Mouse (Mus musculus) intestine, postnatal 0 days (tissue): ENCODE data around the gene Ttc9b. TPM values are rescaled to one million over a fixed set of nuclear protein-coding genes. Genes with fewer than 3 reads are reported as not detected.

ENCODE experiments used
- ATAC-seq: fragments of 200-750 bp; cut with Nextera tagmentation; 2 replicates; pipeline ENCODE4 v1.8.0; 2017; ENCODE audit warnings: mild to moderate bottlenecking, moderate TSS enrichment, moderate library complexity
- H3K27ac ChIP-seq: fragments of 300-500 bp; sonication (generic); 2 replicates; pipeline ENCODE4 v1.5.1; 2014; ENCODE audit warnings: mild to moderate bottlenecking, low read depth, low read length, moderate library complexity
- H3K27me3 ChIP-seq: fragments of 300-500 bp; sonication (generic); replicated peaks from 2 replicates; pipeline ENCODE4 v1.6.1; 2014; ENCODE audit warnings: low read length, mixed read lengths; ENCODE audit not compliant: control insufficient read depth, insufficient read depth
- H3K36me3 ChIP-seq: fragments of 300-500 bp; sonication (generic); 2 replicates; pipeline ENCODE4 v1.6.1; 2014; ENCODE audit warnings: mild to moderate bottlenecking, moderate library complexity; ENCODE audit not compliant: control insufficient read depth, insufficient read depth
- H3K4me1 ChIP-seq: fragments of 300-500 bp; sonication (generic); replicated peaks from 2 replicates; pipeline ENCODE4 v1.6.1; 2014; ENCODE audit warnings: antibody characterized with exemption, low read length, mixed read lengths; ENCODE audit not compliant: control insufficient read depth, insufficient read depth
- H3K4me2 ChIP-seq: fragments of 300-500 bp; sonication (generic); replicated peaks from 2 replicates; pipeline ENCODE4 v1.6.1; 2014; ENCODE audit warnings: low read depth, mild to moderate bottlenecking, moderate library complexity
- H3K4me3 ChIP-seq: fragments of 300-500 bp; sonication (generic); 2 replicates; pipeline ENCODE4 v1.5.1; 2014; ENCODE audit warnings: low read depth, low read length
- H3K9ac ChIP-seq: fragments of 300-500 bp; sonication (generic); 2 replicates; pipeline ENCODE4 v1.6.1; 2014; ENCODE audit warnings: mild to moderate bottlenecking, low read depth, low read length
- H3K9me3 ChIP-seq: fragments of 300-500 bp; sonication (generic); 2 replicates; pipeline ENCODE4 v1.6.1; 2016; ENCODE audit warnings: mixed run types; ENCODE audit not compliant: control insufficient read depth
- CTCF ChIP-seq: sonication (generic); IDR thresholded peaks from 2 replicates; pipeline ENCODE4 v1.5.1; 2016; ENCODE audit warnings: low read depth, mild to moderate bottlenecking, control low read depth, antibody characterized with exemption, moderate library complexity
- WGBS: fragments of 180-500 bp; shearing (Covaris S2); extraction: QIAGEN DNeasy Blood & Tissue Kit; methylation state at CpG from one replicate; pipeline ENCODE4 v1.1.7; 2014; 5-methylcytosine and 5-hydroxymethylcytosine counted together
- polyA plus RNA-seq: library from polyadenylated mRNA; unstranded; fragments of >200 nt; fragmentation: Nextera tagmentation; extraction: Ambion mirVana; gene quantifications from 2 replicates; pipeline ENCODE4 v1.2.1, GENCODE M21; 2015

The Ttc9b gene
- polyA plus RNA-seq, 1 experiment from 2014 or later = 1.6 TPM

DNA sequence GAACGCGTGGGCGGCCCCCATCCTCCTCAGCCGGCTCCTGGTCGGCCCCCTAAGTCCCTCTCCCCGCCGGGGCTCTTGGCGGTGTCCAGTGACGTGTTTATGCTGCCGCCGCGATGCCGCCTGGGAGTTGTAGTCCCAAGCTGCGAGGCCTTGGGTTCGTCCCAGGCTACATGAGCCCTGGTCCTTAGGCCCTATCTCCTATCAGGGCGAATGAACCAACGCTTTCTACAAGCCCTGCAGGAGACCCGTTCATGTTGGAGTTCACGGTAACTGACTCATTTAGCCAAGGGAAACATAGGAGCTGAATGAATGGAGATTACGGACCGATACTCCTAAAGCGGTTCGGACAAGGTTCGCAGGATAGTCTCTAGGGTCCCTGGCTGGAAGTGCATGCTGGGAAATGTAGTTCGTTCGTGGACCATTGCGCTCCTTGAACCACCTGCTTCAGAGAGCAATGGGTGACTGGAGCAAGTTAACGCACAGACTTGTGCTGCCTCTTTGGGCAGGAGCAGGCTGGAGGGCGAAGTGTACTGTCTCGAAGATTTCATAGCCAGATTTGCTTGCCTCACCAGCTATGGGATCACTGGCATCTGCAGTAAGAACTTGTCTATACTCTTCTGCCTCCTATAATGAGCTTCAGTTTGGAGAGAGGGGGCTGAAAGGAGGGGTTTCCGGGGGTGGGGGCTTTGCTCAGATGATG lies 21.0 kb downstream of the Ttc9b start, which contains the start of gene Map3k10:
Map3k10 (minus strand) TSS at position 77 of the 700 bp plus-strand sequence.
- peak within 1 kb of the TSS; percentile 95 for H3K4me3 ChIP-seq
- no peak for TF ChIP-seq CTCF
- no peaks in the 10 kb centered on the region for H3K9me3 ChIP-seq
- no peaks in the 10 kb centered on the region for H3K27me3 ChIP-seq
- peak; percentile 95 for ATAC-seq
- H3K9ac ChIP-seq = peak within 1 kb of the TSS; percentile 75
- peak within 1 kb of the TSS; percentile 100 for H3K4me2 ChIP-seq
- WGBS = under 1% methylated on average over 31 of the region's 31 CpGs
- no peaks in the 10 kb centered on the region for H3K36me3 ChIP-seq
- H3K27ac ChIP-seq = peak within 1 kb of the TSS; percentile 16; the same call in 1 of the 2 replicates
- H3K4me1 ChIP-seq = no peaks in the 10 kb centered on the region

DNA sequence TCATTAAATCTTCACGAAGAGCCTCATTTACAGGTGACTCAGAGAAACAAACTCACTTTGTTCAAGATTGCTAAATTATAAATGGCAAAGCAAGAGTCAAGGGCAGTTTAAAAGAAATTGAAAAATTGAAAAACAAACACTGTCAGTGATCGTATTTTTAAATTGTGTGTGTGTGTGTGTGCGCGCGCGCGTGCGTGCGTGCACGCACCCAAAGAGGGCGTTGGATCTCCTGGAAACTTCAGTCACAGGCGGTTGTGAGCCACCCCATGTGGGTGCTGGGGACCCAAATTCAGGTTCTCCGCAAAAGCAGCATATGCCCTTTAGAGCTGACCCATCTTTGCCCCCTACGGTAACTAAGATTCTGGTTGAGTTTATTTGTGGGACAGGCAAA lies 21.5 kb downstream of the Ttc9b start:
- peak overlapping the region; percentile 75; the same call in 1 of the 2 replicates for H3K9ac ChIP-seq
- no peak for ATAC-seq
- 26% methylated on average over 14 of the region's 14 CpGs for WGBS

DNA sequence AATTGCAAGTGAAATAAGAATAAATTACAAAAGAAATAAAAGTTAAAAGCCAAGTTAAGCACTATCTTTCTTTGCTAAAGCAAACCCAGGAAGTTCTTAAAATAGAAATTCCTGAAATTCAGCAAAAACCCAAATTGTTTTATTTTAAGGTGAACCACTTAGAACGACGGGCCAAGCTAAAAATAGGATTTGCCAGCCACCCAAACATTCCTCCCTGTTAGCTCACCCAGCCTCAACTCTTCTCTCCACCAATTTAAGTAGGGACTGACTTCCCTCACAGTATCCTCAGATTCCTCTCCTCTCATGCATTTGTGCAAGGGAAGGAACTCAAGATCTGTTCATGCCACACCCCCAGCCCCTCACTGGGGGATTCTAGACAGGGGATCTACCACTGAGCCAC lies 29.5 kb downstream of the Ttc9b start:
- WGBS = 43% methylated on average over 2 of the region's 2 CpGs
- ATAC-seq = no peak
- TF ChIP-seq CTCF = no peak

More for the DNA sequence above, 21.5 kb downstream of the Ttc9b start:
- no peaks in the 10 kb centered on the region for H3K4me1 ChIP-seq
- H3K27ac ChIP-seq = no peak overlapping the region
- H3K4me2 ChIP-seq = peak overlapping the region; percentile 100
- H3K9me3 ChIP-seq = no peaks in the 10 kb centered on the region
- H3K4me3 ChIP-seq = peak overlapping the region; percentile 95
- no peaks in the 10 kb centered on the region for H3K27me3 ChIP-seq
- no peak for TF ChIP-seq CTCF
- no peaks in the 10 kb centered on the region for H3K36me3 ChIP-seq

DNA sequence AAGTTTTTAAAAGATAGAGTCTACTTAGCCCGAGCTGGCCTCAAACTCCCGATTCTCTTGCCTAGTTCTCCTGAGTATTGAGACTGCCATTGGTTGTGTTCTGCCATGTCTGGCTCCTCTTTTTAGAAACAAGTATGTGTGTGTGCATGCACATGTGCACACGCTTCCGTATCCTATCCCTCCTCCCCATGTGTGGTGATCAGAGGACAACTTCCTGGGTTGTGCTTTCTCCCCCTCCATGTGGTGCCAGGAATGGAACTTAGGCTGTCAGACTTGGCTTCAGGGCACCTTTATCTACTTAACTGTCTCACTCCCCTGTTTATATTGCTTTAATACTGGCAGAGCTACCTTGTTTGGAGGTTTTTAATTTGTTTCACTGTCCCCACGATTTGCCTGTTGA lies 31.5 kb downstream of the Ttc9b start:
- no peaks in the 10 kb centered on the region for H3K27me3 ChIP-seq
- no peak for ATAC-seq
- H3K4me3 ChIP-seq = no peak overlapping the region
- no peak overlapping the region for H3K27ac ChIP-seq
- 34% methylated on average over 5 of the region's 5 CpGs for WGBS
- TF ChIP-seq CTCF = no peak
- H3K9me3 ChIP-seq = no peaks in the 10 kb centered on the region
- H3K4me1 ChIP-seq = no peaks in the 10 kb centered on the region
- H3K36me3 ChIP-seq = no peaks in the 10 kb centered on the region
- no peak overlapping the region for H3K9ac ChIP-seq
- no peak overlapping the region for H3K4me2 ChIP-seq

More for the DNA sequence above, 29.5 kb downstream of the Ttc9b start:
- H3K36me3 ChIP-seq = no peaks in the 10 kb centered on the region
- H3K4me2 ChIP-seq = no peak overlapping the region
- no peaks in the 10 kb centered on the region for H3K9me3 ChIP-seq
- H3K4me1 ChIP-seq = no peaks in the 10 kb centered on the region
- no peak overlapping the region for H3K9ac ChIP-seq
- no peaks in the 10 kb centered on the region for H3K27me3 ChIP-seq
- H3K27ac ChIP-seq = no peak overlapping the region
- H3K4me3 ChIP-seq = no peak overlapping the region

DNA sequence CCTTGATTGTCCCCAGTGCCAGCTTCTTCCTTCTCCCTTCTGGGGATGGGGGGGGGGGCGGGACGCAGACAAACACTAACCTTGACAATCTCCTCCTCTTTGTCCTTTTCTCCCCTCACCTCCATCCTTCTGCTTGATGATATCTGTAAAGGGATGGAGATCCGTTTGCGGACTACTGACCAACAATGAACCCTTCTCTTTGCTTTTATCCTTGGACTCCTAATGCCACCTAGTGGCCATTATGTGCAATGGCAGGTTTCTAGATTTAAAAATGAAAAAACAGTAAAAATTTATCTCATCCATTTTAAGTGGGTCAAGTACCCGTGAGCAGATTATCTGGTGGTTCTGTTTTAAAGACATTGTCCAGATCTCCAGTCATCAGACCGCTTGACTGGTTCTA lies 32.0 kb downstream of the Ttc9b start:
- Histone ChIP-seq H3K4me3 (no peak overlapping the region), H3K27ac (no peak overlapping the region), H3K27me3 (no peaks in the 10 kb centered on the region), H3K4me1 (no peaks in the 10 kb centered on the region), H3K4me2 (no peak overlapping the region), H3K9me3 (no peaks in the 10 kb centered on the region), H3K36me3 (no peaks in the 10 kb centered on the region), H3K9ac (no peak overlapping the region)
- peak; percentile 83 for TF ChIP-seq CTCF
- no peak for ATAC-seq
- under 1% methylated on average over 6 of the region's 6 CpGs for WGBS

DNA sequence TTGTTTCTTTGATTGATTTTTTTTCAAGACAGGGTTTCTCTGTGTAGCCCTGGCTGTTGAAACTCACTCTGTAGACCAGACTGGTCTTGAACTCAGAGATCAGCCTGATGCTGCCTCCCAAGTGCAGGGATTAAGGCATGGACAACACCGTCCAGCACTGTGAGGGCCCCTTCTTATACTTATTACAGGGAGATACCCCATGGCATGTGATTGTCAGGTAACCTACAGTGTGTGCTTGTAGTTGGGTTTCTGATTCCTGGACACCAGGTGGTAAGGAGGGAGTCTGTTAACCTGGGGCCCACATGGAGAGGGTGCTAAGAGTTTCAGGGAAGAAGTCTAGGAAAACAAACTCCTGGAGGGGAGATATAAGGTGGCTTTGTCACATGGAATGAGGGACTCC lies 33.3 kb downstream of the Ttc9b start:
- H3K27me3 ChIP-seq = no peaks in the 10 kb centered on the region
- no peaks in the 10 kb centered on the region for H3K9me3 ChIP-seq
- 92% methylated on average over 1 of the region's 1 CpGs for WGBS
- no peak overlapping the region for H3K4me2 ChIP-seq
- H3K36me3 ChIP-seq = no peaks in the 10 kb centered on the region
- no peak for ATAC-seq
- H3K9ac ChIP-seq = no peak overlapping the region
- H3K4me1 ChIP-seq = no peaks in the 10 kb centered on the region
- no peak for TF ChIP-seq CTCF
- H3K27ac ChIP-seq = no peak overlapping the region
- H3K4me3 ChIP-seq = no peak overlapping the region
